Mouse (Mus musculus): ENCODE results near the gene Zfp341. TPM values are rescaled to one million over a fixed set of nuclear protein-coding genes. Genes with fewer than 3 reads are reported as not detected.

Zfp341 gene
- polyA plus RNA-seq, 1 experiment from 2014 or later: 0.44 TPM

DNA sequence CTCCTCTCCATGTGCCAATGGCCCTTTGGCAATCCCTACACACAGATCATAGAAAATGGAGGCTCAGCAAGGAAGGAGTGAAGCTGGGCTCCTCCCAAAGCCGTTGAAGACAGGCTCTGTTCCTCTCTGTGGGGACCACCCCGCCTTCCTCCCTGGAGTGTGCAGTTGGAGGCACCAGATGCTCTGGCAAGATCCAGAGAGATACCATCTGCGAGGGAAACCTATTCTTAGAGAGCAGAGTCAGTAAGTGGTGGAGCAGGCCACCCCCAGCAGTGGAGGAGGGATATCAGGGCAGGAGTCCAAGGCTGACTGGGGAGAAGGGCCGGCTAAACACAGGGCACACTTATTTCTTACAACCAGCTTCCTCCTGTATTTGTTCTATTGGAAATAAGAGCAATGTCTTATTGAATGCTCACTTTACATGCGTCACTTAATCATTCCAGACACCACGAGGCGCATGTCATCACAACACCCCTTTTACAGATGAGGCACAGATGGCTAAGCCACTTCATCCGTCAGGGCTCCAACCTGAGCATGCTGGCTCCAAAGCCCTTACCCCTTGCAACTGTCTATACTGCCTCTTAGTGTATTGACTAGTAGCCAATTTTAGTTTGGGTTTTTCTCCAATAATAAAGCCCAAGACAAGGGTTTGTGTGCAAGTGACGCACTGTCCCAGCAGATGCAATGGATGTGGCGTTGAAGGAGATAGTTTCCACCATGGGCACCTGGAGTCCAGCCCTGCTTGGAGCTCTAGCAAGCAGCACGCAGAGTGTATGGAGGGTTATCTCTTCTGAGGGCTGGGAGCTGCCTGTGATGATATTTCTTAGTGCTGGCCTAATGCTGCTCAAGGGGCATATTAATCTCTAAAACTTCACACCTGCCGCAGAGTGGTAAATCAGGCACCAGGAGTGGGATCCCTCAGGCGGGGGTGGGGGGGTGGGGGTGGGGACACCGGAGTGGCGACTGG is 28.9 kb upstream of the Zfp341 start:
- no peaks in the 10 kb centered on the region for H3K4me1 ChIP-seq (replicated peaks; ENCODE audit: control insufficient read depth, insufficient read depth, low read length)
- TF ChIP-seq CTCF (IDR thresholded peaks at IDR 0.05; ENCODE audit: low read depth): no peak
- no peak overlapping the region for H3K9ac ChIP-seq (ENCODE audit: low read depth, low read length)
- no peak overlapping the region for H3K4me3 ChIP-seq (ENCODE audit: low read depth, low read length)
- no peaks in the 10 kb centered on the region for H3K9me3 ChIP-seq (ENCODE audit: control insufficient read depth)
- ATAC-seq: 0 out of 2 replicates have a peak, but pooled peaks have one; percentile 14
- no peak overlapping the region for H3K27ac ChIP-seq (ENCODE audit: low read depth, low read length)
- H3K4me2 ChIP-seq (replicated peaks; ENCODE audit: low read depth): no peak overlapping the region
- H3K36me3 ChIP-seq (ENCODE audit: control insufficient read depth, insufficient read depth): peaks cover 21% of the 10 kb centered on the region
- H3K27me3 ChIP-seq (replicated peaks; ENCODE audit: control insufficient read depth, insufficient read depth, low read length): no peaks in the 10 kb centered on the region
- WGBS: 55% methylated on average over 15 of the region's 15 CpGs

- H3K4me3 ChIP-seq (ENCODE audit: low read depth, low read length): no peak overlapping the region
- peaks cover 30% of the 10 kb centered on the region for H3K36me3 ChIP-seq (ENCODE audit: control insufficient read depth, insufficient read depth)
- H3K9ac ChIP-seq (ENCODE audit: low read depth, low read length): no peak overlapping the region
- no peak for ATAC-seq
- no peaks in the 10 kb centered on the region for H3K27me3 ChIP-seq (replicated peaks; ENCODE audit: control insufficient read depth, insufficient read depth, low read length)
- no peak overlapping the region for H3K4me2 ChIP-seq (replicated peaks; ENCODE audit: low read depth)
- WGBS: 65% methylated on average over 17 of the region's 17 CpGs
- no peak overlapping the region for H3K27ac ChIP-seq (ENCODE audit: low read depth, low read length)
- H3K4me1 ChIP-seq (replicated peaks; ENCODE audit: control insufficient read depth, insufficient read depth, low read length): no peaks in the 10 kb centered on the region
- no peak for TF ChIP-seq CTCF (IDR thresholded peaks at IDR 0.05; ENCODE audit: low read depth)
- no peaks in the 10 kb centered on the region for H3K9me3 ChIP-seq (ENCODE audit: control insufficient read depth)
Observed at GRCm38 (mm10) chr2:154584931-154585601, 28.0 kb upstream of the Zfp341 start.

GRCm38 (mm10) chr2:154586405-154586804 is 26.7 kb upstream of the Zfp341 start:
- Histone ChIP-seq H3K27me3 (replicated peaks; ENCODE audit: control insufficient read depth, insufficient read depth, low read length) (no peaks in the 10 kb centered on the region), H3K4me1 (replicated peaks; ENCODE audit: control insufficient read depth, insufficient read depth, low read length) (no peaks in the 10 kb centered on the region), H3K36me3 (ENCODE audit: control insufficient read depth, insufficient read depth) (peaks cover 31% of the 10 kb centered on the region), H3K9ac (ENCODE audit: low read depth, low read length) (no peak overlapping the region), H3K4me2 (replicated peaks; ENCODE audit: low read depth) (no peak overlapping the region), H3K27ac (ENCODE audit: low read depth, low read length) (no peak overlapping the region), H3K4me3 (ENCODE audit: low read depth, low read length) (no peak overlapping the region), H3K9me3 (ENCODE audit: control insufficient read depth) (no peaks in the 10 kb centered on the region)
- ATAC-seq: no peak
- 82% methylated on average over 5 of the region's 5 CpGs for WGBS
- peak; percentile 69 for TF ChIP-seq CTCF (IDR thresholded peaks at IDR 0.05; ENCODE audit: low read depth)

DNA sequence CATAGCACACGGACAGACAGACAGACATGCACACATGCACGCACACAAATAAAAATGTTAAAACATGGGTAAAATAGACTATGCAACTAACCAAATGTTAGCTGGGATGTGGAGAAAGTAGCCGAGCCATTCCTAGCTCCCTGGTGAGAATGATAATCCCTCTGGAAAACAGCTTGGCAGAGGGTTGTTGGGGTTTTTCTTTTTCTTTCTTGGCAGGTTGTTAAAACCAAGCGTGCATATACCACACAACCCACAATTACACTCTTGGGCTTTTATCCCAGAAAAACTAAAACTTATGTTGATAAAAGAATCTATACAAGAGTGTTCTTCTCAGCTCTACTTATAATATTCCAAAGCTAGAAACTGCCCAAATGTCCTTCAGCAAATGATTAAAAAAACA is 24.0 kb upstream of the Zfp341 start:
- no peak for ATAC-seq
- no peaks in the 10 kb centered on the region for H3K27me3 ChIP-seq (replicated peaks; ENCODE audit: control insufficient read depth, insufficient read depth, low read length)
- no peak overlapping the region for H3K4me3 ChIP-seq (ENCODE audit: low read depth, low read length)
- no peak for TF ChIP-seq CTCF (IDR thresholded peaks at IDR 0.05; ENCODE audit: low read depth)
- no peaks in the 10 kb centered on the region for H3K9me3 ChIP-seq (ENCODE audit: control insufficient read depth)
- no peaks in the 10 kb centered on the region for H3K4me1 ChIP-seq (replicated peaks; ENCODE audit: control insufficient read depth, insufficient read depth, low read length)
- H3K9ac ChIP-seq (ENCODE audit: low read depth, low read length): no peak overlapping the region
- H3K27ac ChIP-seq (ENCODE audit: low read depth, low read length): no peak overlapping the region
- peaks cover 50% of the 10 kb centered on the region for H3K36me3 ChIP-seq (ENCODE audit: control insufficient read depth, insufficient read depth)
- no peak overlapping the region for H3K4me2 ChIP-seq (replicated peaks; ENCODE audit: low read depth)
- WGBS: 90% methylated on average over 4 of the region's 4 CpGs

DNA sequence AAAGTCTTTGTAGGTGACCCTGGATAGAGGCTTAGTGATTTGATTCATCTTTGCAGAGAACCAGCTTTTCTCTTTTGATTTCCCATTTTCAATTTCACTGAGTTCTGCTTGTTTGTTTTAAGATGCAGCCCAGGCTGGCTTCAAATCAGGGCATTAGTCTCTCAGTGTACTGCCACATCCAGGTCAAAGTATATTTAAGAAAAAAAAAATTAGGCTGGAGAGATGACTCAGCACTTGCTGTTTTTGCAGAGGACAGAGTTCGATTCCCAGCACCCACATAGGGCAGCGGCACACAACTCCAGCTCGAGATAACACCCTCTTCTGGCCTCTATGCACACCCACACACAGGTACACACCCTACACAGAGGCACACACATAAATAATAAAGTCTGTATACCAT is 21.9 kb upstream of the Zfp341 start:
- Histone ChIP-seq H3K9me3 (ENCODE audit: control insufficient read depth) (no peaks in the 10 kb centered on the region), H3K4me3 (ENCODE audit: low read depth, low read length) (no peak overlapping the region), H3K4me1 (replicated peaks; ENCODE audit: control insufficient read depth, insufficient read depth, low read length) (no peaks in the 10 kb centered on the region), H3K9ac (ENCODE audit: low read depth, low read length) (no peak overlapping the region), H3K27me3 (replicated peaks; ENCODE audit: control insufficient read depth, insufficient read depth, low read length) (no peaks in the 10 kb centered on the region), H3K27ac (ENCODE audit: low read depth, low read length) (no peak overlapping the region), H3K36me3 (ENCODE audit: control insufficient read depth, insufficient read depth) (peaks cover 67% of the 10 kb centered on the region), H3K4me2 (replicated peaks; ENCODE audit: low read depth) (no peak overlapping the region)
- no peak for TF ChIP-seq CTCF (IDR thresholded peaks at IDR 0.05; ENCODE audit: low read depth)
- no peak for ATAC-seq
- WGBS: 73% methylated on average over 3 of the region's 3 CpGs

DNA sequence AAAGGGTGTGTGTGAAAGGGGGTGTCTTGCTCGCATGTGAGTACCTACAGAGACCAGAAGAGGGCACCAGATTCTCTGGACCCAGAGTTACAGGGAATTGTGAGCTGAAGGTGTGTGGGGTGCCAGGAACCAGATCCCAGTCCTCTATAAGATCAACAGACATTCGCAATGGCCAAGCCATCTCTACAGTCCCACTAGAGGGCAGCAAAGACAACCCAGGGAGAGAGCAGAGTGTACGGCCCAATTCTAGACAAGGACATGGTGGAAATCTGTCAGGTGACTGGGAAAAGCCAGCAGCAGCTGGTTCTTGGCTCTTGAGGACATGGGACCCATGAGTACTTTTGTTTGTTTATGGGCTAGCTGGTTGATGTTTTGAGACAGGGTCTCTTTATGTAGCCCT is 20.1 kb upstream of the Zfp341 start:
- no peaks in the 10 kb centered on the region for H3K27me3 ChIP-seq (replicated peaks; ENCODE audit: control insufficient read depth, insufficient read depth, low read length)

More for the DNA sequence above, 20.1 kb upstream of the Zfp341 start:
- no peak overlapping the region for H3K27ac ChIP-seq (ENCODE audit: low read depth, low read length)
- no peak overlapping the region for H3K4me2 ChIP-seq (replicated peaks; ENCODE audit: low read depth)
- peaks cover 50% of the 10 kb centered on the region for H3K36me3 ChIP-seq (ENCODE audit: control insufficient read depth, insufficient read depth)
- H3K9ac ChIP-seq (ENCODE audit: low read depth, low read length): no peak overlapping the region
- WGBS: 69% methylated on average over 3 of the region's 3 CpGs
- H3K4me1 ChIP-seq (replicated peaks; ENCODE audit: control insufficient read depth, insufficient read depth, low read length): no peaks in the 10 kb centered on the region
- TF ChIP-seq CTCF (IDR thresholded peaks at IDR 0.05; ENCODE audit: low read depth): peak; percentile 80
- no peak overlapping the region for H3K4me3 ChIP-seq (ENCODE audit: low read depth, low read length)
- no peaks in the 10 kb centered on the region for H3K9me3 ChIP-seq (ENCODE audit: control insufficient read depth)
- ATAC-seq: 0 out of 2 replicates have a peak, but pooled peaks have one; percentile 31
